Mouse (Mus musculus): ENCODE data around the gene Vil1. TPM values are rescaled to one million over a fixed set of nuclear protein-coding genes. Genes with fewer than 3 reads are reported as not detected.

Vil1 gene
- polyA plus RNA-seq, 1 experiment from 2014 or later: 0.08 TPM

DNA sequence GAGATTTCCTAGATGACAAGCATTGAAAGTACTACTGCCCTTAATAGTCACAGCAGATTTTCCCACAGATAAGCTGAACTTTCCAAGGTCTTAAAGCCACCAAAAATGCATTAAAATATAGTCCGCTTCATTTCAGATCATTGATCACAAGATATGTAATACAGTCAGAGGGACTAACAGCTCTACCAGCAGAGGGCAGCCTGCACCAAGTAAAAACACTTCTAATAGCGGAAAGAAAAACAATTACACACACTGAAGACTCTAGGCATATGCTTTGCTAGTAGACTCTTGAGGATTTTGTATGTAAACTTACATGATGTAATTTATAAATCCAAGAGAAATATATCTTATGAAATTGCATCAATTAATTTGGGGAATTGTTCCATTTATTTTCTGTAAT is 51.1 kb downstream of the Vil1 start:
- H3K4me3 ChIP-seq (replicated peaks): no peak overlapping the region
- H3K9ac ChIP-seq: no peak overlapping the region
- H3K27ac ChIP-seq (replicated peaks): no peak overlapping the region
- H3K27me3 ChIP-seq: no peaks in the 10 kb centered on the region
- ATAC-seq (ENCODE audit: insufficient number of reproducible peaks, low FRiP score, low TSS enrichment, low read depth): no peak
- peaks cover 33% of the 10 kb centered on the region for H3K36me3 ChIP-seq
- H3K4me2 ChIP-seq (replicated peaks): no peak overlapping the region
- H3K9me3 ChIP-seq (replicated peaks): no peaks in the 10 kb centered on the region
- WGBS: 64% methylated on average over 2 of the region's 2 CpGs
- no peaks in the 10 kb centered on the region for H3K4me1 ChIP-seq

MicroRNA genes within 50 kb of the gene (microRNA counts, 519-probe panel; counts per million panel counts)
- 3,212 counts per million, percentile 77 among the panel's probes with 10 or more counts for microRNA mmu-miR-26b

Small RNA genes lying within 50 kb of the gene (microRNA-seq; reads per million reads assigned to microRNA genes)
- 31,011 reads per million, percentile 98 among the genes with 10 or more reads in this experiment for gene Mir26b (ENCODE audit: borderline number of aligned reads)

Other genes with a start within 250 kb of the Vil1 start
- gene Cxcr1, start 214.7 kb upstream of the Vil1 start, polyA plus RNA-seq (2015; fragmentation: Nextera tagmentation; extraction: Ambion mirVana): not detected in 2 replicates
- 401 and 415 TPM in 2 replicates for gene Arpc2, start 173.3 kb upstream of the Vil1 start, polyA plus RNA-seq (2015; fragmentation: Nextera tagmentation; extraction: Ambion mirVana)
- gene Gpbar1, start 130.8 kb upstream of the Vil1 start, polyA plus RNA-seq (2015; fragmentation: Nextera tagmentation; extraction: Ambion mirVana): not detected in 2 replicates
- gene Aamp, start 124.6 kb upstream of the Vil1 start, polyA plus RNA-seq (2015; fragmentation: Nextera tagmentation; extraction: Ambion mirVana): 247 and 256 TPM in 2 replicates
- 120 and 130 TPM in 2 replicates for gene Pnkd, start 124.4 kb upstream of the Vil1 start, polyA plus RNA-seq (2015; fragmentation: Nextera tagmentation; extraction: Ambion mirVana)
- 56.6 and 63.9 TPM in 2 replicates for gene Tmbim1, start 103.8 kb upstream of the Vil1 start, polyA plus RNA-seq (2015; fragmentation: Nextera tagmentation; extraction: Ambion mirVana)
- gene Catip, start 47.3 kb upstream of the Vil1 start, polyA plus RNA-seq (2015; fragmentation: Nextera tagmentation; extraction: Ambion mirVana): 2.5 and 2.8 TPM in 2 replicates
- 3.7 and 4.7 TPM in 2 replicates for gene Slc11a1, start 34.2 kb upstream of the Vil1 start, polyA plus RNA-seq (2015; fragmentation: Nextera tagmentation; extraction: Ambion mirVana)
- gene Ctdsp1, start 17.9 kb upstream of the Vil1 start, polyA plus RNA-seq (2015; fragmentation: Nextera tagmentation; extraction: Ambion mirVana): 86.6 and 89.3 TPM in 2 replicates
- 55.7 and 59.7 TPM in 2 replicates for gene Cnot9, start 96.7 kb downstream of the Vil1 start, polyA plus RNA-seq (2015; fragmentation: Nextera tagmentation; extraction: Ambion mirVana)
- 0.80 and 1.6 TPM in 2 replicates for gene Plcd4, start 133.5 kb downstream of the Vil1 start, polyA plus RNA-seq (2015; fragmentation: Nextera tagmentation; extraction: Ambion mirVana)
- gene Usp37, start 134.9 kb downstream of the Vil1 start, polyA plus RNA-seq (2015; fragmentation: Nextera tagmentation; extraction: Ambion mirVana): 26.1 and 28.8 TPM in 2 replicates
- gene Zfp142, start 178.9 kb downstream of the Vil1 start, polyA plus RNA-seq (2015; fragmentation: Nextera tagmentation; extraction: Ambion mirVana): 7.2 and 7.7 TPM in 2 replicates
- gene Bcs1l, start 178.9 kb downstream of the Vil1 start, polyA plus RNA-seq (2015; fragmentation: Nextera tagmentation; extraction: Ambion mirVana): 15.2 and 16.1 TPM in 2 replicates
- gene Rnf25, start 192.0 kb downstream of the Vil1 start, polyA plus RNA-seq (2015; fragmentation: Nextera tagmentation; extraction: Ambion mirVana): 39.7 and 40.5 TPM in 2 replicates
- 9.8 and 14.7 TPM in 2 replicates for gene Stk36, start 192.1 kb downstream of the Vil1 start, polyA plus RNA-seq (2015; fragmentation: Nextera tagmentation; extraction: Ambion mirVana)